Mouse (Mus musculus) G1E (cell line): ENCODE measurements around the gene Thsd4.

ENCODE experiments used
- CTCF ChIP-seq: IDR thresholded peaks from 2 replicates; pipeline ENCODE4 v1.5.1; 2012; ENCODE audit warnings: low read depth, low read length, inconsistent platforms, mixed read lengths
- GATA1 ChIP-seq: IDR thresholded peaks from 2 replicates; pipeline ENCODE4 v1.6.1; 2012; ENCODE audit warnings: borderline replicate concordance, low read length, inconsistent platforms, mixed read lengths

DNA sequence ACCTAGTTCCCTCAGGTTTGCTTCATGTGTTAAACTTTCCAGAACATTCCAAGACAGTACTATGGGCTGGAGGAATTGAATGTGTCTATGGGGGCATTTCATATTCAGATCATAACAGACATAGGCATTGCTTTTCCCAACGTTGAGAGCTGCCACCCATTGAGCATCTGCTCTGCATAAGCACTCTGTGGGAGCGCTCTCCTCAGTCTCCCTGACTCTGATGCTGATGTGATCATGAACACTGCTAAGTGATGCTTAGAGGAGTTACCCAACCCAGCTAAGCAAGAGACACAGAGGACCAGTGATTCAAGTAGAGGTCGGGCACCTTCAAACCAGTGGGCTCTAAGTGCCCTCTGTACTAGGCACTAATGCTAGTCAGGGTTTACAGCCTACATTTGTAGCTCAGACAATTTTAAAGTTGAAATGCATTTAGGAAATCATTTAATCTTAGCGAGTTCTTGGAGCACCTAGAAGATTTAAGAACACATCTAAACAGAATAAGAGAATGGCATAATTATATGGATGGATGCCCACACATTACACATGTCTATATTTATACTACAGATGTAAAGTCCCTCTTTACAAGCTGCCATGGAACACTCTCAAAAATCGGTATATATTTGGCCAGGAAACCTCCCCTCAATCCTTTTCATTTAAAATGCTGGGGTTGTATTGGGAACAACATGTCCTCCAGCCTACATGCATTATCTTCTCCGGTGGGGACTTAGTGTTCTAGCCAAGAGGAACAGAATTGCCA, 392.4 kb downstream of the Thsd4 start:
- no peak for TF ChIP-seq CTCF
- no peak for TF ChIP-seq GATA1
